Mouse (Mus musculus) midbrain, embryonic 10.5 days (tissue): ENCODE data around the gene Tmem268. TPM values are rescaled to one million over a fixed set of nuclear protein-coding genes. Genes with fewer than 3 reads are reported as not detected.
A peak's percentile ranks its signal among the peaks of the same experiment; 100 is the strongest.

ENCODE experiments used
- DNase-seq: peaks from one replicate; pipeline ENCODE4 v3.0.0-alpha.2; 2017; ENCODE audit warnings: low spot score
- H3K27ac ChIP-seq: fragments of 300-500 bp; sonication (generic); replicated peaks from 2 replicates; pipeline ENCODE4 v1.5.1; 2016; ENCODE audit warnings: mild to moderate bottlenecking
- H3K27me3 ChIP-seq: fragments of 300-500 bp; sonication (generic); 2 replicates; pipeline ENCODE4 v1.6.1; 2016; ENCODE audit warnings: low read depth, mild to moderate bottlenecking; ENCODE audit not compliant: poor library complexity, severe bottlenecking
- H3K36me3 ChIP-seq: fragments of 300-500 bp; sonication (generic); 2 replicates; pipeline ENCODE4 v1.6.1; 2016; ENCODE audit warnings: mild to moderate bottlenecking, moderate library complexity
- H3K4me1 ChIP-seq: fragments of 300-500 bp; sonication (generic); 2 replicates; pipeline ENCODE4 v1.6.1; 2016
- H3K4me3 ChIP-seq: fragments of 300-500 bp; sonication (generic); 2 replicates; pipeline ENCODE4 v1.5.1; 2016; ENCODE audit warnings: mild to moderate bottlenecking, moderate library complexity
- H3K9me3 ChIP-seq: fragments of 300-500 bp; sonication (generic); replicated peaks from 2 replicates; pipeline ENCODE4 v1.6.1; 2016; ENCODE audit warnings: mild to moderate bottlenecking
- WGBS: fragments of 180-500 bp; shearing (Covaris S2); methylation state at CpG from one replicate; pipeline ENCODE4 v1.1.7; 2016; 5-methylcytosine and 5-hydroxymethylcytosine counted together
- polyA plus RNA-seq: library from polyadenylated mRNA; unstranded; fragments of >200 nt; fragmentation: Nextera tagmentation; extraction: Ambion mirVana; gene quantifications from 2 replicates; pipeline ENCODE4 v1.2.1, GENCODE M21; 2016

The Tmem268 gene
- polyA plus RNA-seq, 1 experiment from 2014 or later, result 10.0 TPM

DNA sequence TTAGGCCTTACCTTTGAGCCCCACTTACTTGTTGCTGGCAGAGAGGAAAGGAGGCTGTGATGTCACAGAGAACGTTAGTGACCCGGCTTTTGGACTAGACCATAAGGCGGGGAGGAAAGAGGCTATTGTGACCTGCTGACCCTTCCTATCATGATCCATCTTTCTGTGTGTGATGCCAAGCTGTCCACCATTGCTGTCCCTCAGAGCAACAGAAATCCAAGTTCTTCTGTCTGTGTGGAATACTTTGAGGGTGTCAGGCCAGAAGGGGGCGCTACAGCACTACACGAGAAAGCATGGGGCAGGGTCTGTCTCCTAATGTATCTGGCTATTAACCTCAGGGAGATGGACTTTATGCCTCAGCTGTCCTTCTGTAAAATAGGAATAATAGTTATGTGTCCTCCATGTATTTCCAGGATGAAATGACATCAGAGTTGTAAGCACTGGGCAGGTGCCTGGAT lies 63.8 kb downstream of the Tmem268 start, which contains the start of gene Tex48:
Tex48 (minus strand) TSS at position 51 of the 458 bp plus-strand sequence.
- no peaks in the 10 kb centered on the region for H3K9me3 ChIP-seq
- peak; percentile 38 for DNase-seq
- no peak within 1 kb of the TSS for H3K27ac ChIP-seq
- no peaks in the 10 kb centered on the region for H3K36me3 ChIP-seq
- no peak within 1 kb of the TSS for H3K4me3 ChIP-seq
- WGBS, result 66% methylated on average over 5 of the region's 5 CpGs
- no peaks in the 10 kb centered on the region for H3K27me3 ChIP-seq
- H3K4me1 ChIP-seq, result no peaks in the 10 kb centered on the region

DNA sequence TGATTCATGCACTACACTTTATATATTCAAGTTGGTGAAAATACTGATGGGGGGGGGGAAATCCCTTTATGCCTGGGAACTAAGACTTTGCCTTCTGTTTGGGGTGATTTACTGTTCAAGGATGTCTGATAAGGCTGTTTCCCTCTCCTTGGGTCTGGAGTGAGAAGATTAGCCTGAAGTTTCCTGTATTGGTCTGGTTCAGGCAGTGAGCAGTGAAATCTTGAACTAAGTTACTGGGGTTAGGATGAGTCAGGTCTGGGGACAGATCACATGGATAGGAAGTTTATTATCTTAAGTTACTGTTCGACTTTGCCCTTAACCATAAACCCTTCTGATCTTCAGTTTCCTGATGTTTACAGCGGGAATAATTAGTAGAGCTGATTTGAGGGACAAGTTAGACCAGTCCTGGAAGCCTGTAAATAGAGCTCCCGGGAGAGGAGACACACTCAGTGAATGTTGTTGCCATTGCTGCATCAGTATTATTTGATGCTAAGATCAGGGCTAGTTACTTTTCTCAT lies 67.0 kb downstream of the Tmem268 start:
- Histone ChIP-seq H3K36me3 (no peaks in the 10 kb centered on the region), H3K4me3 (no peak overlapping the region), H3K9me3 (no peaks in the 10 kb centered on the region), H3K27me3 (no peaks in the 10 kb centered on the region), H3K4me1 (no peaks in the 10 kb centered on the region), H3K27ac (no peak overlapping the region)
- no peak for DNase-seq
- 74% methylated on average over 3 of the region's 3 CpGs for WGBS

DNA sequence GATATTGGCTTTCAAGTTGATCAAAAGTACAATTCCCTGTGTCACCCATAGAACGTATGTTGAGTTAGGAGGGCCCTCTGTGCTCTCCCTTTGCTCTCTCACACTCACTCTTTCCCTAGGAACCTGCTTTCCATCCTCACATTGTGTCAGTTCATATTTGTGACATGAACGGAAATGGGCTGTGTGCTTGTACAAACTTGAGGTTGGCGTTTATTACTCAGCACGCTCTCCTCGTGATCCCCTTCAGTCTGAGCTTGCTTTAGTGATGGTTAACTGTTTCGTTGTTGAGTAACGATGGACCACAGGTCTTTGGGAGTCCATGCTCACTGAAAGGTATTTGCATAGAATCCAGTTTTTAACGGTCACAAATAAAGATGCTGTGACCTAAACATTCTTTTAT lies 68.5 kb downstream of the Tmem268 start:
- no peaks in the 10 kb centered on the region for H3K27me3 ChIP-seq
- WGBS, result 89% methylated on average over 8 of the region's 8 CpGs
- H3K4me3 ChIP-seq, result no peak overlapping the region
- no peaks in the 10 kb centered on the region for H3K36me3 ChIP-seq
- no peaks in the 10 kb centered on the region for H3K4me1 ChIP-seq
- DNase-seq, result no peak
- H3K27ac ChIP-seq, result no peak overlapping the region
- H3K9me3 ChIP-seq, result no peaks in the 10 kb centered on the region

DNA sequence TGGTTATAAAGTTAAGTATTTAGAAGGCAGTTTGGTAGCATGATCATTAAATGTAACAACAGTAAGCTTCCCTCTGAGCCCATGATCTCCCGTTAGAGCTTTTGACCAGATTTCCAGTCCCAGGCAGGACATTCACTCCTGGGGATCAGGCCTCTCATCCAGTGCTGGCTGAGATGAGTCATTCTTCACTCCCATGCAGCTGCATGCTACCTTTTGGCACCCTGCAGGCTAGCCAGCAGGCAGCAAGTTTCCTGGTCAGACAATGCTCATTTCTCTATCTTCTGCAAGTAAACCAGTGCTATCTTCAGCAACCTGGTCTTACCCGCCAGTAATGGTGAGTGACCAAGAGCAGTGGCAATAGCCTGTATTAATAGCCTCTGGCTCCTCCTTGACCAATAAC lies 74.6 kb downstream of the Tmem268 start:
- H3K4me3 ChIP-seq, result no peak overlapping the region
- no peak overlapping the region for H3K27ac ChIP-seq
- H3K27me3 ChIP-seq, result no peaks in the 10 kb centered on the region
- no peak for DNase-seq
- H3K4me1 ChIP-seq, result no peaks in the 10 kb centered on the region
- H3K9me3 ChIP-seq, result no peaks in the 10 kb centered on the region
- 91% methylated on average over 2 of the region's 2 CpGs for WGBS
- H3K36me3 ChIP-seq, result no peaks in the 10 kb centered on the region

Other genes with a start within 250 kb of the Tmem268 start
- gene Orm1, start 214.2 kb upstream of the Tmem268 start, polyA plus RNA-seq, result not detected in 2 replicates
- gene Orm3, start 202.6 kb upstream of the Tmem268 start, polyA plus RNA-seq, result not detected in 2 replicates
- gene Orm2, start 196.3 kb upstream of the Tmem268 start, polyA plus RNA-seq, result not detected in 2 replicates
- gene Akna, start 155.4 kb upstream of the Tmem268 start, polyA plus RNA-seq, result 12.8 and 17.3 TPM in 2 replicates
- gene Whrn, start 62.8 kb upstream of the Tmem268 start, polyA plus RNA-seq, result 8.6 and 8.8 TPM in 2 replicates
- gene Atp6v1g1, start 14.0 kb upstream of the Tmem268 start, polyA plus RNA-seq, result 290 and 319 TPM in 2 replicates
- not detected in 2 replicates for gene Gm11213, start 46.5 kb downstream of the Tmem268 start, polyA plus RNA-seq
- gene Tex48, start 63.6 kb downstream of the Tmem268 start, polyA plus RNA-seq, result not detected in 2 replicates
- gene Gm11214, start 104.6 kb downstream of the Tmem268 start, polyA plus RNA-seq, result not detected in 2 replicates
- not detected in 2 replicates for gene Tnfsf15, start 186.3 kb downstream of the Tmem268 start, polyA plus RNA-seq